Mouse (Mus musculus): Measurements from ENCODE around the gene Idi1.
"Not testable (repeated sequence)": the region's sequence is repeated elsewhere in the genome, so short reads cannot be mapped to it uniquely, and the experiment has no call there.

Idi1 gene

GRCm38 (mm10) chr13:8885445-8886184 is at the start of gene Idi1:
Gene Idi1 (plus strand): TSS chr13:8885501.
- DNase-seq (ENCODE audit: low read depth in 1 of 2, low spot score in 2 of 2), result peak; percentile 82 to 94

DNA sequence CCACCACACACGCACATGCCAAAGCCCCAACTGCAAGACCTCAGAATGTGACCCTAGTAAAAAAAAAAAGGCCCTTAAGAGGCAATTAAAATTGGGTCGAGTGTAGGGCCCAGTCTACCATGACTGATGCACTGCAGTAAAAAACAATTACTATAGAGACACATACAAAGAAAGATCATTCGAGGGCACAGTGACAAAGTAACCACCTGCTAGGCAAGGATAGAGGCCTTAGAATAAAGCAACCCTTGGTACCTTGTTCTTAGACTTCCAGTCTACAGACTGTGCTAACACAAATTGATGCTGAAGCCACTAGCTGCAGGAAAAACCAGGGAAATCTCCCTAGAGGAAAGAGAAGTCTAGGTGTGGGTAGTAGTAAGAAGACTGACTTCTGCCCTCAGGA is 46.9 kb upstream of the Idi1 start:
- DNase-seq (ENCODE audit: low read depth in 1 of 2, low spot score in 2 of 2), result no peak

GRCm38 (mm10) chr13:8839111-8839510 is 46.2 kb upstream of the Idi1 start:
- no peak for DNase-seq (ENCODE audit: low read depth in 1 of 2, low spot score in 2 of 2)

GRCm38 (mm10) chr13:8839937-8840336 is 45.4 kb upstream of the Idi1 start:
- no peak for DNase-seq (ENCODE audit: low read depth in 1 of 2, low spot score in 2 of 2)

DNA sequence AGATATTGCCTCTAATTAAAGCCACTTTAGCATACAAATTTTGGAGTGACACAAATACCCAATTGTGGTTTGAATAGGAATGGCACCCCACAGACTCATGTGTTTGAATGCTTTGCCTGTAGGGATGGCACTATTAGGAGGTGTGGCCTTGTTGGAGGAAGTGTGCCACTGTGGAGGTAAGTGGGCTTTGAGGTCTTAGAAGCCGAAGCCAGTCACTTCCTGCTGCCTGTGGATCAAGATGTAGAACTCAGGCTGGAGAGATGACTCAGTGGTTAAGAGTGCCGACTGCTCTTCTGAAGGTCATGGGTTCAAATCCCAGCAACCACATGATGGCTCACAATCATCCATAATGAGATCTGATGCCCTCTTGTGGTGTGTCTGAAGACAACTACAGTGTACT is 44.4 kb upstream of the Idi1 start:
- no peak for DNase-seq (ENCODE audit: low read depth in 1 of 2, low spot score in 2 of 2)

- DNase-seq (ENCODE audit: low read depth in 1 of 2, low spot score in 2 of 2), result not testable (repeated sequence)
Observed at GRCm38 (mm10) chr13:8841846-8842245, 43.5 kb upstream of the Idi1 start.

- no peak for DNase-seq (ENCODE audit: low read depth in 1 of 2, low spot score in 2 of 2)
Observed at GRCm38 (mm10) chr13:8842273-8842672, 43.0 kb upstream of the Idi1 start.

- DNase-seq (ENCODE audit: low read depth in 1 of 2, low spot score in 2 of 2), result no peak
Observed at GRCm38 (mm10) chr13:8847702-8848101, 37.6 kb upstream of the Idi1 start.

- no peak for DNase-seq (ENCODE audit: low read depth in 1 of 2, low spot score in 2 of 2)
Observed at GRCm38 (mm10) chr13:8849311-8849710, 36.0 kb upstream of the Idi1 start.

- DNase-seq (ENCODE audit: low read depth in 1 of 2, low spot score in 2 of 2), result no peak
Observed at GRCm38 (mm10) chr13:8853424-8853823, 31.9 kb upstream of the Idi1 start.

- DNase-seq (ENCODE audit: low read depth in 1 of 2, low spot score in 2 of 2), result no peak
Observed at GRCm38 (mm10) chr13:8854769-8855168, 30.5 kb upstream of the Idi1 start.

GRCm38 (mm10) chr13:8858453-8858852 is 26.8 kb upstream of the Idi1 start:
- no peak for DNase-seq (ENCODE audit: low read depth in 1 of 2, low spot score in 2 of 2)

GRCm38 (mm10) chr13:8860861-8861260 is 24.4 kb upstream of the Idi1 start:
- DNase-seq (ENCODE audit: low read depth in 1 of 2, low spot score in 2 of 2), result no peak

DNA sequence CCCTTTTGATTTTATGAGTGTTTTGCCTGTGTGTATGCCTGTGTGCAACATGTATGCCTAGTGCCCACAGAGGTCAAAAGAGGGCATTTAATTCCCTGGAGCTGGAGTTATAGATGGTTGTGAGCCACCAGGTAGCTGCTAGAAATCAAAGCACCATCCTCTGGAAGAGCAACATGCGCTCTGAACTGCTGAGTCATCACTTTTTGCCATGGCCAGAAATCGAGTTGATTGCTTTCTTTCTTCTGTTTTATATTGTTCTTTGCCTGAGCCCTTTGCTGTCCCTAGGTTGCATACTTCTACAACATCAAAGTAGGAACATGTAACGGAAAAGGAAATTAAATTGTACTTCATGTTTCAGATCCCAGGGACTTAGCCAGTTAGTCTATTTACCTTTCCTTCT is 20.3 kb upstream of the Idi1 start:
- no peak for DNase-seq (ENCODE audit: low read depth in 1 of 2, low spot score in 2 of 2)

GRCm38 (mm10) chr13:8866612-8867011 is 18.7 kb upstream of the Idi1 start:
- DNase-seq (ENCODE audit: low read depth in 1 of 2, low spot score in 2 of 2), result no peak

DNA sequence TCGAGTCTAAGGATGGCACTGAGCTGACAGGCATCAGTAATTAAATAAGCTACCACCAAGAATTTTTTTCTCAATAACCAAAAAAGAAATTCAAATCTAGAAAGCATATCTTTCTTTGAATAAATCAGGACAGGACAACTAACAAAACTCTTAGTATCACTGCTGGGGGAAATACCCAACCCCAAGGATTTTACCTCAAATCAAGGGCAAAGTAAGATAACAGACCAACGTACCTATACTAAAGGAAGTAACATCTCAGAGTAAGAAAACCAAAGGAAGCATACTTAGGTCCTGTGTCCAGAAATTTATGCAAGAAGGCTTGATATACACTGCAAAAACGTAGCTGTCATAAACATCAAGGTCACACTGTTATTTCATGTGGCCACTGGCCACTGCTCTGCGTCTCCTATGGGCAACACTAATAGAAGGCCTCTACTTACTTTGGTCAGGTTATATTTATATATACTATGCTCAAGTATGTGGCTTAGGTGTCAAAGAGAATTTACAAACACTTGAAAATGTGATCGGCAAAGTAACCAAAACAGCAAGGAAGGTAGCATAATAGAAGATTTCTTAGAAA is 15.6 kb upstream of the Idi1 start:
- no peak for DNase-seq (ENCODE audit: low read depth in 1 of 2, low spot score in 2 of 2)

DNA sequence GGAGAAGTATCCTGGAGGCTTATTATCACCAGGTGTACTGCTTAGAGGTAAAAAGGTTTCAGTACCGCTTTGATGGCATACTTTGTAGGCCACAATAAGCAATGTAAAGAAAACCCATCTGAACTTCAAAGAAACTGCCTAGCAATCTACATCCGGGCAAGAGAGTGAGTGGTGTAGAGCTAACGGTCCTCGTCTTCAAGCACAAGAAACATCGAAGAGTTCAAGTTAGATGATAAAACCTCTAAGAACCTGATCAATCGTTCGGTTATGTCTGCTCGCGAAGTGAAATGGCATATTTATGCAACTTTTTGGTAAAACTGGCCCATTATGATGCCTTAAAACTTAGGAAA is 15.2 kb upstream of the Idi1 start:
- DNase-seq (ENCODE audit: low read depth in 1 of 2, low spot score in 2 of 2), result no peak

DNA sequence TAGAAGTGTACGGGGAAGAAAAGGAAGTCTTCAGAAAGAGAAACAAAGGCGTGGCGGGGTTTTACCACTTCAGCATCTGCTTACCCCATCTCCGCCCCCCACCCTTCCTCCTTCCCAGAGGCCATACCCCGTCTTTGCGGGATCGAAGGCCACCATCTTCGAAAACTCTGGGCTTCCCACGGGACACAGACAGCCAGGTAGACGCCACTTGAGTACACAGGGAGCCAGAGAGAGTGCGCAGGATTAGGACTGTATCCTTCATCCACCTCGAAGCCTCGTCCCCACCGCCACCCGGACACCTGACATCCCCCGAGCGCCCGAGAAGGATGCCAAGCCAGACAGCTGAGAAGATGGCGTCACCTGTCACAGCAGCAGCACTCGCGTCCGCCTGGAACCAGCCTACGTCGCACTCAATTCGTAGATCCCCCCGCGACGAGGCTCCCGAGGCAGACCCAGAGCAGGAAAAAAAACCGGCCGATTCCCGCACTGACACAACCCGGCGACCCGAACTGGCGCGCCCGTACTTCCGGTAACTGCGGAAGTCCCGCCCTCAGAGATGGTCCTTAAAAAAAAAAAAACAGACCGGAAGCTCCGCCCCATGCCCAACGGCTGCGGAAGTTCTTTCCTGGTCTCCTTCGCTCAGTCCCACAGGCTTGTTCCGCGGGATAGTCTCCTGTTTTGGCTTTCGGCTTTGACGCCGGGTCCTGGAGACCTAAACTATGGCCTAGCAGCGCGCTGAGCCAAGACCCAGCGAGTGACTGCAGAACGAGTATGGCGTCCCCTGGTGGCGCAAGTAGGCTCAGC is 14.6 kb upstream of the Idi1 start:
- peak; percentile 65 to 82 for DNase-seq (ENCODE audit: low read depth in 1 of 2, low spot score in 2 of 2)

DNA sequence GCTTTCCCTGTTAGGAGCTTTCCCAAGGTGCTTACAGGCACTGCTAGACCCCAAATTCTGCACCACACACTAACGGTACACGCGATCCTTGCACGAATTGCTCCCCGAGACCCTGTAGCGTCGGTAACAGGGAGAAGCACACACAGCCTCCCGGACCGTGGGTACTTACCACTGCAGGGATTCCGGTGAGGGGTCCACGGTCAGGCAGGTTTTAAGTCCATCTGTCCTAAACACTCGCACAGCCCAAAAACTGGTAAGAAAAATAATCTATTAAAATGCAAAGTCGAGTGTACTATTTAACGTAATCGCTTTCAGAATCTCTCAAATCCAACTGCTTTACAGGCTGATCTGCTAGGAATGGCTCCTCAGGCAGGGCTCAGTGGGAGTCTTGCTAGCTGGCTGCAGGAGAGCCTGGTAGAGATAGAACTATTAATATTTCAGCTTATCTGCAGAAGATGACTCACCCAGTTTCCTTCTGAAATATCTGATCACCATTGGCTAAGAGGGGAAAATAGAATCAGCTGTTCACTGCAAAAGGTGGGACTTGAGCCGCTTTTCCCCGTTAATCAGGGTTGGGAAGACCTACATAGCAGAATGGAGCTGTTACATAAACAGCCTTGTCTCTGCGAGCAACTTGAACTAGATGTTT is 13.9 kb upstream of the Idi1 start, which contains the start of gene Wdr37:
TSS of gene Wdr37 (minus strand) at position 596 of the 649 bp plus-strand sequence.
- DNase-seq (ENCODE audit: low read depth in 1 of 2, low spot score in 2 of 2), result no peak

DNA sequence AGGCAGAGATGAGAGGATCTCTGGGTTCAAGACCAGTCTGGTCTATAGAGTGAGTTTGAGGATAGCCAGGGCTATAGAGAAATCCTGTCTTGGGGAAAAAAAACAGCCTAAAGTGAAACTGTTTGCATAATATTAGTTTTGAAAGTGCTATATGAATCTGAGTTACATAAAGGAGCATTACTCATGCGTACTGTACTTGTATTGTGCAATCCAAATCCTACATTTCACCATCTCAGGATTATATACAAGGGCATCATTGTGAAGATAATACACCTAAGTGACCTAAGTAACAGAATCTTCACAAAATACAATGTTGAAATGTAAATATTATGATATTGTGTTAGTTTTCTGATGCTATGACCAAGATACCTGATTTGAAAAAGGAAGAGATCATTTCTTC is 11.5 kb upstream of the Idi1 start:
- DNase-seq (ENCODE audit: low read depth in 1 of 2, low spot score in 2 of 2), result no peak

DNA sequence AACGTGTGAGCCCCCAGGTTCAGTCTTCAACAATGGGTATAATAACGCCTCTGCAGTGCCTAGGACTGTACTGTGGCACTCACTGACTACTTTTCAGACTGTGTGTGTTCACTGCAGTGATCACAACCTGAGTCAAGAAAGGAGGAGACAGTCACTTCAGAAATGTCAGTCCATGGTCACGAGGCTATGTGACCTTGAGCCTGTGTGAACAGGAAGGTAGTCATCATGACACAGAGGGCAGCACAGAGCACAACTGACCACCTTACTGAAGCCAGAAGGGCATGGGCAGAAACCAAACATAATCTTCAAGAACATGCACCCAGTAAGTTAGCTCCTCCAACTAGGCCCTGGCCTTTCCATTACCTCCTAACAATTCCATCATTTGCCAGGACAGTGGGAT is 3.7 kb upstream of the Idi1 start:
- DNase-seq (ENCODE audit: low read depth in 1 of 2, low spot score in 2 of 2), result no peak

DNA sequence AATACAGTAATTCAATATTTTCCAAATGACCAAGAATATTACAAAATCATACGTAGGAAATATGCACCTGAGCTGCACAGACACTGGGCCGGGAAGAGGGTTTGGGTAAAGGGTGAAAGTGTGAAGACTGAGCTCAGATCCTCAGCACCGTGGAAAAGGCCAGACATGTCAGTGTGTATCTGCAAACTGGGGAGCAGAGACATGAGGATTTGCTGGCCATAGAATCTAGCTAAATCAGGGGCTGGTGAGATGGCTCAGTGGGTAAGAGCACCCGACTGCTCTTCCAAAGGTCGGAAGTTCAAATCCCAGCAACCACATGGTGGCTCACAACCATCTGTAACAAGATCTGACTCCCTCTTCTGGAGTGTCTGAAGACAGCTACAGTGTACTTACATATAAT is 1.4 kb upstream of the Idi1 start:
- not testable (repeated sequence) for DNase-seq (ENCODE audit: low read depth in 1 of 2, low spot score in 2 of 2)

Measured in monocyte, adult 2 months (primary cell).